Mouse (Mus musculus): ENCODE results near the gene Gal3st2b.
"Not testable (repeated sequence)": the region's sequence is repeated elsewhere in the genome, so short reads cannot be mapped to it uniquely, and the experiment has no call there.

Gal3st2b gene

GRCm38 (mm10) chr1:93918011-93918410 is at the start of gene Gal3st2b:
Gal3st2b (plus strand) TSS chr1:93918311.
- DNase-seq, result not testable (repeated sequence)

- DNase-seq, result not testable (repeated sequence)
These were observed 46.5 kb upstream of the Gal3st2b start for GRCm38 (mm10) chr1:93871594-93872105.

GRCm38 (mm10) chr1:93874405-93874804 is 43.7 kb upstream of the Gal3st2b start:
- not testable (repeated sequence) for DNase-seq

- DNase-seq, result not testable (repeated sequence)
These were observed 36.3 kb upstream of the Gal3st2b start for GRCm38 (mm10) chr1:93881778-93882177.

GRCm38 (mm10) chr1:93890936-93891335 is 27.2 kb upstream of the Gal3st2b start:
- DNase-seq, result not testable (repeated sequence)

- not testable (repeated sequence) for DNase-seq
These were observed 20.7 kb upstream of the Gal3st2b start for GRCm38 (mm10) chr1:93897395-93897794.

- DNase-seq, result not testable (repeated sequence)
These were observed 16.8 kb upstream of the Gal3st2b start for GRCm38 (mm10) chr1:93901291-93901690.

- not testable (repeated sequence) for DNase-seq
These were observed 11.4 kb upstream of the Gal3st2b start for GRCm38 (mm10) chr1:93906690-93907089.

GRCm38 (mm10) chr1:93908977-93909586 is 9.0 kb upstream of the Gal3st2b start:
- not testable (repeated sequence) for DNase-seq

- not testable (repeated sequence) for DNase-seq
These were observed 6.2 kb upstream of the Gal3st2b start for GRCm38 (mm10) chr1:93911877-93912276.

GRCm38 (mm10) chr1:93917160-93917559 is 951 bp upstream of the Gal3st2b start:
- DNase-seq, result not testable (repeated sequence)

GRCm38 (mm10) chr1:93918775-93919174 is 664 bp downstream of the Gal3st2b start:
- DNase-seq, result not testable (repeated sequence)

- not testable (repeated sequence) for DNase-seq
These were observed 1.2 kb downstream of the Gal3st2b start for GRCm38 (mm10) chr1:93919321-93919720.

- DNase-seq, result not testable (repeated sequence)
These were observed 4.5 kb downstream of the Gal3st2b start for GRCm38 (mm10) chr1:93922609-93923008.

- not testable (repeated sequence) for DNase-seq
These were observed 5.0 kb downstream of the Gal3st2b start for GRCm38 (mm10) chr1:93923098-93923497.

- peak in 1 of 2 experiments; percentile 32 for DNase-seq
These were observed 17.3 kb downstream of the Gal3st2b start for GRCm38 (mm10) chr1:93935378-93935777.

- not testable (repeated sequence) for DNase-seq
These were observed 19.7 kb downstream of the Gal3st2b start for GRCm38 (mm10) chr1:93937807-93938206.

GRCm38 (mm10) chr1:93938415-93938814 is 20.3 kb downstream of the Gal3st2b start:
- DNase-seq, result not testable (repeated sequence)

- DNase-seq, result not testable (repeated sequence)
These were observed 31.0 kb downstream of the Gal3st2b start for GRCm38 (mm10) chr1:93949087-93949486.

GRCm38 (mm10) chr1:93966489-93966888 is 48.4 kb downstream of the Gal3st2b start:
- not testable (repeated sequence) for DNase-seq

GRCm38 (mm10) chr1:93970380-93970779 is 52.3 kb downstream of the Gal3st2b start:
- not testable (repeated sequence) for DNase-seq

- not testable (repeated sequence) for DNase-seq
These were observed 52.7 kb downstream of the Gal3st2b start for GRCm38 (mm10) chr1:93970797-93971196.

- DNase-seq, result not testable (repeated sequence)
These were observed 57.7 kb downstream of the Gal3st2b start for GRCm38 (mm10) chr1:93975764-93976163.

GRCm38 (mm10) chr1:93978287-93978686 is 60.2 kb downstream of the Gal3st2b start:
- DNase-seq, result not testable (repeated sequence)

All from cerebellum, postnatal 36 days (tissue).